Mouse (Mus musculus) lung, embryonic 15.5 days (tissue): ENCODE measurements around the gene Tspan5. TPM values are rescaled to one million over a fixed set of nuclear protein-coding genes. Genes with fewer than 3 reads are reported as not detected.

Source experiments
- ATAC-seq: fragments of 200-750 bp; cut with Nextera tagmentation; 2 replicates; pipeline ENCODE4 v1.8.0; 2017; ENCODE audit warnings: moderate number of reproducible peaks, borderline replicate concordance; ENCODE audit not compliant: low FRiP score, low TSS enrichment; ENCODE audit errors: extremely low read depth
- H3K27ac ChIP-seq: fragments of 300-500 bp; sonication (generic); 2 replicates; pipeline ENCODE4 v1.5.1; 2015; ENCODE audit warnings: moderate library complexity, mild to moderate bottlenecking, inconsistent platforms
- H3K27me3 ChIP-seq: fragments of 300-500 bp; sonication (generic); 2 replicates; pipeline ENCODE4 v1.6.1; 2015; ENCODE audit warnings: inconsistent platforms
- H3K36me3 ChIP-seq: fragments of 300-500 bp; sonication (generic); 2 replicates; pipeline ENCODE4 v1.6.1; 2015; ENCODE audit warnings: inconsistent platforms
- H3K4me1 ChIP-seq: fragments of 300-500 bp; sonication (generic); 2 replicates; pipeline ENCODE4 v1.6.1; 2015; ENCODE audit warnings: inconsistent platforms
- H3K4me2 ChIP-seq: fragments of 300-500 bp; sonication (generic); 2 replicates; pipeline ENCODE4 v1.6.1; 2015; ENCODE audit warnings: inconsistent platforms, mild to moderate bottlenecking, moderate library complexity
- H3K4me3 ChIP-seq: fragments of 300-500 bp; sonication (generic); 2 replicates; pipeline ENCODE4 v1.5.1; 2015; ENCODE audit warnings: mild to moderate bottlenecking, inconsistent platforms
- H3K9ac ChIP-seq: fragments of 300-500 bp; sonication (generic); 2 replicates; pipeline ENCODE4 v1.6.1; 2015; ENCODE audit warnings: inconsistent platforms
- H3K9me3 ChIP-seq: fragments of 300-500 bp; sonication (generic); 2 replicates; pipeline ENCODE4 v1.6.1; 2016; ENCODE audit warnings: inconsistent platforms
- WGBS: fragments of 180-500 bp; shearing (Covaris S2); methylation state at CpG from one replicate; pipeline ENCODE4 v1.1.7; 2015; 5-methylcytosine and 5-hydroxymethylcytosine counted together
- polyA plus RNA-seq: library from polyadenylated mRNA; unstranded; fragments of >200 nt; fragmentation: Nextera tagmentation; extraction: Ambion mirVana; gene quantifications from 2 replicates; pipeline ENCODE4 v1.2.1, GENCODE M21; 2015

The Tspan5 gene
- polyA plus RNA-seq, 1 experiment from 2014 or later, result 30.3 TPM

GRCm38 (mm10) chr3:138819862-138820261, 77.9 kb downstream of the Tspan5 start:
- no peak overlapping the region for H3K27ac ChIP-seq
- 74% methylated on average over 6 of the region's 6 CpGs for WGBS
- H3K9me3 ChIP-seq, result no peaks in the 10 kb centered on the region
- H3K27me3 ChIP-seq, result no peaks in the 10 kb centered on the region
- H3K36me3 ChIP-seq, result no peaks in the 10 kb centered on the region
- H3K4me2 ChIP-seq, result no peak overlapping the region
- H3K4me3 ChIP-seq, result no peak overlapping the region
- peaks cover 41% of the 10 kb centered on the region for H3K4me1 ChIP-seq
- no peak overlapping the region for H3K9ac ChIP-seq
- ATAC-seq, result no peak

- H3K27ac ChIP-seq, result no peak overlapping the region
- H3K4me2 ChIP-seq, result no peak overlapping the region
- WGBS, result 54% methylated on average over 5 of the region's 5 CpGs
- H3K9me3 ChIP-seq, result no peaks in the 10 kb centered on the region
- H3K9ac ChIP-seq, result no peak overlapping the region
- H3K36me3 ChIP-seq, result no peaks in the 10 kb centered on the region
- peaks cover 39% of the 10 kb centered on the region for H3K4me1 ChIP-seq
- H3K4me3 ChIP-seq, result no peak overlapping the region
- H3K27me3 ChIP-seq, result no peaks in the 10 kb centered on the region
- no peak for ATAC-seq
Measured at GRCm38 (mm10) chr3:138820296-138820695, 78.3 kb downstream of the Tspan5 start.

- H3K27ac ChIP-seq, result no peak overlapping the region
- no peak overlapping the region for H3K4me2 ChIP-seq
- no peak overlapping the region for H3K9ac ChIP-seq
- H3K9me3 ChIP-seq, result no peaks in the 10 kb centered on the region
- H3K4me3 ChIP-seq, result no peak overlapping the region
- H3K4me1 ChIP-seq, result peaks cover 28% of the 10 kb centered on the region
- H3K27me3 ChIP-seq, result no peaks in the 10 kb centered on the region
- ATAC-seq, result peak; percentile 6; the same call in 1 of the 2 replicates
- H3K36me3 ChIP-seq, result no peaks in the 10 kb centered on the region
- WGBS, result 41% methylated on average over 5 of the region's 5 CpGs
Measured at GRCm38 (mm10) chr3:138821886-138822445, 80.0 kb downstream of the Tspan5 start.

- Histone ChIP-seq H3K27ac (no peak overlapping the region), H3K4me1 (peaks cover 22% of the 10 kb centered on the region), H3K36me3 (no peaks in the 10 kb centered on the region), H3K4me3 (no peak overlapping the region), H3K9ac (no peak overlapping the region), H3K9me3 (no peaks in the 10 kb centered on the region), H3K4me2 (no peak overlapping the region), H3K27me3 (no peaks in the 10 kb centered on the region)
- WGBS, result 80% methylated on average over 9 of the region's 9 CpGs
- no peak for ATAC-seq
Measured at GRCm38 (mm10) chr3:138823857-138824256, 81.9 kb downstream of the Tspan5 start.

GRCm38 (mm10) chr3:138825296-138825695, 83.3 kb downstream of the Tspan5 start:
- H3K27ac ChIP-seq, result no peak overlapping the region
- no peaks in the 10 kb centered on the region for H3K9me3 ChIP-seq
- no peak for ATAC-seq
- H3K4me3 ChIP-seq, result no peak overlapping the region
- no peaks in the 10 kb centered on the region for H3K36me3 ChIP-seq
- H3K4me1 ChIP-seq, result peaks cover 20% of the 10 kb centered on the region
- H3K4me2 ChIP-seq, result no peak overlapping the region
- no peaks in the 10 kb centered on the region for H3K27me3 ChIP-seq
- H3K9ac ChIP-seq, result no peak overlapping the region
- WGBS, result 79% methylated on average over 6 of the region's 6 CpGs

- H3K9ac ChIP-seq, result no peak overlapping the region
- ATAC-seq, result no peak
- H3K36me3 ChIP-seq, result no peaks in the 10 kb centered on the region
- H3K4me3 ChIP-seq, result no peak overlapping the region
- H3K27me3 ChIP-seq, result no peaks in the 10 kb centered on the region
- no peak overlapping the region for H3K4me2 ChIP-seq
- H3K4me1 ChIP-seq, result peaks cover 14% of the 10 kb centered on the region
- WGBS, result 82% methylated on average over 8 of the region's 8 CpGs
- H3K27ac ChIP-seq, result no peak overlapping the region
- H3K9me3 ChIP-seq, result no peaks in the 10 kb centered on the region
Measured at GRCm38 (mm10) chr3:138826243-138826800, 84.3 kb downstream of the Tspan5 start.

GRCm38 (mm10) chr3:138832827-138833517, 91.0 kb downstream of the Tspan5 start:
- Histone ChIP-seq H3K4me1 (peaks cover 10% of the 10 kb centered on the region), H3K36me3 (no peaks in the 10 kb centered on the region), H3K4me2 (no peak overlapping the region), H3K9me3 (no peaks in the 10 kb centered on the region), H3K4me3 (no peak overlapping the region), H3K9ac (no peak overlapping the region), H3K27ac (no peak overlapping the region), H3K27me3 (no peaks in the 10 kb centered on the region)
- WGBS, result 64% methylated on average over 9 of the region's 9 CpGs
- ATAC-seq, result no peak

- Histone ChIP-seq H3K4me1 (peaks cover 12% of the 10 kb centered on the region), H3K4me2 (no peak overlapping the region), H3K27me3 (no peaks in the 10 kb centered on the region), H3K27ac (no peak overlapping the region), H3K36me3 (no peaks in the 10 kb centered on the region), H3K4me3 (no peak overlapping the region), H3K9ac (no peak overlapping the region), H3K9me3 (no peaks in the 10 kb centered on the region)
- no peak for ATAC-seq
- WGBS, result 82% methylated on average over 11 of the region's 11 CpGs
Measured at GRCm38 (mm10) chr3:138834174-138834573, 92.2 kb downstream of the Tspan5 start.

GRCm38 (mm10) chr3:138836937-138837336, 94.9 kb downstream of the Tspan5 start:
- Histone ChIP-seq H3K4me3 (no peak overlapping the region), H3K27me3 (no peaks in the 10 kb centered on the region), H3K9ac (no peak overlapping the region), H3K4me1 (peaks cover 19% of the 10 kb centered on the region), H3K36me3 (no peaks in the 10 kb centered on the region), H3K4me2 (no peak overlapping the region), H3K9me3 (no peaks in the 10 kb centered on the region), H3K27ac (no peak overlapping the region)
- no peak for ATAC-seq
- WGBS, result 58% methylated on average over 5 of the region's 5 CpGs

- 86% methylated on average over 6 of the region's 6 CpGs for WGBS
- H3K27ac ChIP-seq, result no peak overlapping the region
- H3K36me3 ChIP-seq, result no peaks in the 10 kb centered on the region
- no peak overlapping the region for H3K9ac ChIP-seq
- peaks cover 16% of the 10 kb centered on the region for H3K4me1 ChIP-seq
- H3K4me3 ChIP-seq, result no peak overlapping the region
- no peak for ATAC-seq
- H3K9me3 ChIP-seq, result no peaks in the 10 kb centered on the region
- H3K27me3 ChIP-seq, result no peaks in the 10 kb centered on the region
- no peak overlapping the region for H3K4me2 ChIP-seq
Measured at GRCm38 (mm10) chr3:138837651-138838050, 95.7 kb downstream of the Tspan5 start.

- Histone ChIP-seq H3K36me3 (no peaks in the 10 kb centered on the region), H3K4me2 (no peak overlapping the region), H3K9me3 (no peaks in the 10 kb centered on the region), H3K4me1 (peaks cover 13% of the 10 kb centered on the region; the same call in 1 of the 2 replicates), H3K9ac (no peak overlapping the region), H3K27ac (no peak overlapping the region), H3K27me3 (no peaks in the 10 kb centered on the region), H3K4me3 (no peak overlapping the region)
- peak; percentile 20; the same call in 1 of the 2 replicates for ATAC-seq
- WGBS, result 39% methylated on average over 6 of the region's 6 CpGs
Measured at GRCm38 (mm10) chr3:138839656-138840055, 97.7 kb downstream of the Tspan5 start.

- Histone ChIP-seq H3K9ac (no peak overlapping the region), H3K4me2 (no peak overlapping the region), H3K36me3 (no peaks in the 10 kb centered on the region), H3K4me1 (peaks cover 13% of the 10 kb centered on the region; the same call in 1 of the 2 replicates), H3K27me3 (no peaks in the 10 kb centered on the region), H3K9me3 (no peaks in the 10 kb centered on the region), H3K27ac (no peak overlapping the region), H3K4me3 (no peak overlapping the region)
- ATAC-seq, result no peak
- 83% methylated on average over 5 of the region's 5 CpGs for WGBS
Measured at GRCm38 (mm10) chr3:138841288-138841687, 99.3 kb downstream of the Tspan5 start.
